Comparison of ENCODE assay signal across 23 mouse cellular contexts in genomic region chr9:36961874-36962273, GRCm38 (mm10).
A peak's percentile ranks its signal among the peaks of the same experiment; 100 is the strongest.
DNase-seq lines count a peak whose midpoint lies in the region; ATAC-seq and TF ChIP-seq lines count a peak whose summit lies in the region.
"Had no signal": no experiment of that assay in that cellular context is flagged by ENCODE, and none has a peak within 500 bp of the region (broad histone marks: within the 10 kb centered on the region; RNA-seq: fewer than 3 reads in every experiment).

No protein-coding gene starts in this region.

- no peak overlapping the region for H3K4me2 ChIP-seq in hindbrain, embryonic 16.5 days (ENCODE audit: low read length)
- no peak overlapping the region for H3K4me2 ChIP-seq in limb, embryonic 15.5 days
- H3K4me2 ChIP-seq: heart, embryonic 11.5 days; neural tube, embryonic 15.5 days; stomach, embryonic 15.5 days had no signal

- no peak; the same call in 1 of the 2 replicates for ATAC-seq in hindbrain, embryonic 16.5 days
- 0 out of 2 replicates have a peak, but pooled peaks have one; percentile 10 for ATAC-seq in limb, embryonic 15.5 days (ENCODE audit: insufficient number of reproducible peaks, low FRiP score, low TSS enrichment, low read depth)
- ATAC-seq: forebrain, embryonic 14.5 days; liver, postnatal 0 days had no signal

- no peak for TF ChIP-seq POLR2A in cortical plate, adult 2 months (IDR thresholded peaks at IDR 0.05; ENCODE audit: extremely low read depth, insufficient read depth, low read length)

- 0 out of 2 replicates have a peak, but pooled peaks cover 6% of the 10 kb centered on the region for H3K36me3 ChIP-seq in hindbrain, embryonic 10.5 days
- H3K36me3 ChIP-seq in hindbrain, embryonic 16.5 days (ENCODE audit: control insufficient read depth, insufficient read depth, low read length), result no peaks in the 10 kb centered on the region
- no peaks in the 10 kb centered on the region for H3K36me3 ChIP-seq in limb, embryonic 15.5 days
- H3K36me3 ChIP-seq in limb, embryonic 10.5 days, result no peaks in the 10 kb centered on the region
- H3K36me3 ChIP-seq: stomach, embryonic 15.5 days had no signal

- DNase-seq in hindbrain, embryonic 10.5 days (ENCODE audit: low spot score), result no peak
- no peak for DNase-seq in limb, embryonic 10.5 days (ENCODE audit: low spot score)
- peak; percentile 5 for DNase-seq in NIH3T3 (ENCODE audit: low read depth)
- no peak for DNase-seq in cerebellum, adult 18-20 months
- no peak for DNase-seq in left cerebral cortex, postnatal 36 days (ENCODE audit: low spot score in 2 of 2)
- DNase-seq: adrenal gland, postnatal 25 days; cerebellum, adult 11-12 months; cerebellum, postnatal 25 days; gastrocnemius, postnatal 36 days; heart, postnatal 14 days; kidney, adult 9 months; kidney, postnatal 4 days; liver, postnatal 0 days; lung, postnatal 4 days; right cerebral cortex, postnatal 25 days; thymus, adult 2 months had no signal

- no peaks in the 10 kb centered on the region for H3K9me3 ChIP-seq in hindbrain, embryonic 10.5 days
- no peaks in the 10 kb centered on the region for H3K9me3 ChIP-seq in hindbrain, embryonic 16.5 days (ENCODE audit: control insufficient read depth, low read length)
- H3K9me3 ChIP-seq in limb, embryonic 15.5 days, result no peaks in the 10 kb centered on the region
- no peaks in the 10 kb centered on the region for H3K9me3 ChIP-seq in limb, embryonic 10.5 days (replicated peaks)
- H3K9me3 ChIP-seq: neural tube, embryonic 15.5 days; stomach, embryonic 15.5 days had no signal

- H3K27me3 ChIP-seq in hindbrain, embryonic 10.5 days (ENCODE audit: insufficient read depth, poor library complexity, severe bottlenecking), result no peaks in the 10 kb centered on the region
- no peaks in the 10 kb centered on the region for H3K27me3 ChIP-seq in hindbrain, embryonic 16.5 days (replicated peaks; ENCODE audit: control insufficient read depth, insufficient read depth, low read length)
- peaks cover 60% of the 10 kb centered on the region for H3K27me3 ChIP-seq in limb, embryonic 15.5 days
- H3K27me3 ChIP-seq in limb, embryonic 10.5 days (ENCODE audit: low read depth, poor library complexity, severe bottlenecking), result peaks cover 84% of the 10 kb centered on the region
- H3K27me3 ChIP-seq: neural tube, embryonic 15.5 days; stomach, embryonic 15.5 days had no signal

- no peak overlapping the region for H3K9ac ChIP-seq in hindbrain, embryonic 16.5 days (ENCODE audit: low read depth, low read length)
- H3K9ac ChIP-seq in limb, embryonic 15.5 days, result no peak overlapping the region
- H3K9ac ChIP-seq: liver, postnatal 0 days; neural tube, embryonic 15.5 days; stomach, embryonic 15.5 days had no signal

- WGBS in hindbrain, embryonic 10.5 days, result 33% methylated on average over 1 of the region's 1 CpGs
- WGBS in hindbrain, embryonic 16.5 days, result 11% methylated on average over 1 of the region's 1 CpGs
- 64% methylated on average over 1 of the region's 1 CpGs for whole genome bisulfite sequencing in limb, embryonic 15.5 days
- WGBS in limb, embryonic 10.5 days, result 43% methylated on average over 1 of the region's 1 CpGs

- H3K4me1 ChIP-seq in hindbrain, embryonic 10.5 days (replicated peaks), result peaks cover 61% of the 10 kb centered on the region
- peaks cover 11% of the 10 kb centered on the region for H3K4me1 ChIP-seq in hindbrain, embryonic 16.5 days (ENCODE audit: control insufficient read depth, insufficient read depth, low read depth, low read length)
- peaks cover 4% of the 10 kb centered on the region; the same call in 1 of the 2 replicates for H3K4me1 ChIP-seq in limb, embryonic 15.5 days
- peaks cover 35% of the 10 kb centered on the region for H3K4me1 ChIP-seq in limb, embryonic 10.5 days
- peaks cover 2% of the 10 kb centered on the region for H3K4me1 ChIP-seq in cortical plate, adult 2 months (ENCODE audit: control insufficient read depth, insufficient read depth, low read length)
- H3K4me1 ChIP-seq: stomach, embryonic 15.5 days had no signal

- intact Hi-C loops in left cerebral cortex, postnatal 36 days (cut with DNase I), result loop anchor here (5.0 kb wide), 1 partner anchor 45 kb away; no protein-coding TSS in a partner anchor

- 0 out of 2 replicates have a peak, but pooled peaks have one; percentile 14 for TF ChIP-seq CTCF in cortical plate, adult 2 months (IDR thresholded peaks at IDR 0.05; ENCODE audit: extremely low read depth, insufficient read depth, low read length)

- H3K4me3 ChIP-seq in hindbrain, embryonic 10.5 days, result no peak overlapping the region
- no peak overlapping the region for H3K4me3 ChIP-seq in hindbrain, embryonic 16.5 days (ENCODE audit: low read length)
- H3K4me3 ChIP-seq in limb, embryonic 15.5 days, result no peak overlapping the region
- no peak overlapping the region for H3K4me3 ChIP-seq in limb, embryonic 10.5 days
- H3K4me3 ChIP-seq in cortical plate, adult 2 months (ENCODE audit: insufficient read depth, low read length), result no peak overlapping the region
- H3K4me3 ChIP-seq: neural tube, embryonic 15.5 days; stomach, embryonic 15.5 days had no signal

- peak overlapping the region; percentile 80 for H3K27ac ChIP-seq in hindbrain, embryonic 10.5 days
- no peak overlapping the region for H3K27ac ChIP-seq in hindbrain, embryonic 16.5 days (ENCODE audit: low read depth, low read length)
- H3K27ac ChIP-seq in limb, embryonic 15.5 days, result no peak overlapping the region
- no peak overlapping the region for H3K27ac ChIP-seq in limb, embryonic 10.5 days
- H3K27ac ChIP-seq in cortical plate, adult 2 months (ENCODE audit: insufficient read depth, low read length), result no peak overlapping the region
- H3K27ac ChIP-seq: neural tube, embryonic 15.5 days; stomach, embryonic 15.5 days had no signal
